Mouse (Mus musculus) C2C12 (cell line): Measurements from ENCODE around the gene Mcemp1.

Experiments used
- CEBPB ChIP-seq: IDR thresholded peaks from one replicate; pipeline ENCODE4 v1.6.1; 2011; ENCODE audit warnings: low read depth, mild to moderate bottlenecking, control low read depth, moderate library complexity
- CTCF ChIP-seq: IDR thresholded peaks from one replicate; pipeline ENCODE4 v1.5.1; 2011; ENCODE audit not compliant: control insufficient read depth, insufficient read depth, insufficient read length
- MAX ChIP-seq: IDR thresholded peaks from one replicate; pipeline ENCODE4 v1.6.1; 2011; ENCODE audit warnings: mild to moderate bottlenecking, control low read depth
- MYOD1 ChIP-seq: IDR thresholded peaks from one replicate; pipeline ENCODE4 v1.6.1; 2011; ENCODE audit warnings: low read depth; ENCODE audit not compliant: control insufficient read depth, insufficient read length

DNA sequence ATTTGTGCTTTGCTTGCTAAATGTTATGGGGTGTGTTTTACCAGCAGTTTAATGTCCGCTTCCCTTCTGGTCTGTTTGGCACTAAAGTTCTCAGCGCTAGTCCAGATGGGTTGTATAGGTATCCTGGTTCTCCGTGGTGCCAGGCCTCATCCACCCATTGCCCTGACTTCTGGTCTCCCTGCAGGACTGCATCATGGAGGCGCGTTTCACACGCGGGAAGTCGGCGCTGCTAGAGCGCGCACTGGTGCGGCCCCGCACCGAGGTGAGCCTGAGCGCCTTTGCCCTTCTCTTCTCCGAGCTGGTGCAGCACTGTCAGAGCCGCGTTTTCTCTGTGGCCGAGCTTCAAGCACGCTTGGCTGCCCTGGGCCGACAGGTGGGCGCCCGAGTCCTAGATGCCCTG is 13.3 kb downstream of the Mcemp1 start:
- TF ChIP-seq CTCF (no peak), CEBPB (no peak), MYOD1 (no peak), MAX (no peak)
